Mouse (Mus musculus) stomach, postnatal 0 days (tissue): ENCODE data around the gene Med6.

Source experiments
- CTCF ChIP-seq: IDR thresholded peaks from 2 replicates; pipeline ENCODE4 v1.5.1; 2016; ENCODE audit warnings: antibody characterized with exemption, low read depth, mild to moderate bottlenecking, moderate library complexity
- EP300 ChIP-seq: optimal IDR thresholded peaks from 2 replicates; pipeline ENCODE3; 2016; ENCODE audit warnings: antibody characterized with exemption

DNA sequence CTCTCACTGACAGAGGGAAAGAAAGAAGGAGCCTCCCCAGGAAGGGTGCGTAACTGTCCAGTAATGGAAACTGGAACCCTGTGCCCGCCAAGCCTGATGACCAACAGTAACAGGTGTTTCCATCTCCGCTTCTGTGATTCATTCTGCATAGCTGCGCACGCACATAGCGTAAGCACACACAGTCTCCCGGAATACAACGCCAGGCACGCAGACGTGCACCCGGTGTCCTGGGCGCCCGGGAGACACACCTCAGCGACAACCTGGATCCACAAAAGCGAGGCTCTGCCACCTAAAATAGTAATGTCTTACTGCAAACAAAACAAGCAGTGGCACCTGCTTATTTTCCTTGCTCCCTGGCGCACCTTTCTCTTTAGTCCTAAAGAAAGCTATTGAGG lies 35.7 kb upstream of the Med6 start:
- TF ChIP-seq CTCF (no peak), EP300 (no peak)
